Mouse (Mus musculus) adrenal gland, postnatal 10 days (tissue): ENCODE results near the gene Hltf. TPM values are rescaled to one million over a fixed set of nuclear protein-coding genes. Genes with fewer than 3 reads are reported as not detected.
A peak's percentile ranks its signal among the peaks of the same experiment; 100 is the strongest.

Source experiments
- DNase-seq: peaks from one replicate; pipeline ENCODE4 v3.0.0; 2021; ENCODE audit warnings: mixed read lengths
- total RNA-seq, 2 experiments: library from RNA; stranded (reverse); gene quantifications; 2 replicates each; pipeline ENCODE4 v1.2.3; 2021

Hltf gene
- total RNA-seq, 2 experiments from 2014 or later: 16.1 to 24.6 TPM

DNA sequence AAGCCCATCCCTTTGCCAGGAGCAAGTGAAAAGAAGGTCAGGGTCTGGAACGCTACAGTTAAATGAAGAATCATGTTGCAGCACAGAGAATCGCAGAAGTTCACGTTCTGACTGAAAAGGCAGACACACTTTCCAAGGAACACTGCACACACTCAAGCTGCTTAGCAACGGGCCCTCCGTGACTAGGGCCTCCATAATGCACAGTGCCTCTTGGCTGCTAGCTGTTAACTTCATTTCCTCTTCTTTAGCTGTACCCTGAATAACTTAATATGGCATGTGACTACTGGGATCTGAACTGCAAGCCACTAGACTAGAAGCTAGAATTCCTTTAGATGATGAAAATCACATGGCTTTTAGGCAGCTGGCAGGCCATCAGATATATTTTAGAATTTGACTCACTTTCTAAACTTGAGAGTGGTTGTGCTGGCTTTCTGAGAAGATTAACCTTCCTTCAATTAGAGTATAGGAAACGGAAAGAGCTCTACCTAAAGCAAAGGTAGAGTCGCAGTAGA lies 89.3 kb downstream of the Hltf start:
- no peak for DNase-seq

GRCm38 (mm10) chr3:20147647-20148046 lies 90.0 kb downstream of the Hltf start:
- DNase-seq: no peak

- DNase-seq: no peak
Observed at GRCm38 (mm10) chr3:20150511-20150910, 92.9 kb downstream of the Hltf start.

DNA sequence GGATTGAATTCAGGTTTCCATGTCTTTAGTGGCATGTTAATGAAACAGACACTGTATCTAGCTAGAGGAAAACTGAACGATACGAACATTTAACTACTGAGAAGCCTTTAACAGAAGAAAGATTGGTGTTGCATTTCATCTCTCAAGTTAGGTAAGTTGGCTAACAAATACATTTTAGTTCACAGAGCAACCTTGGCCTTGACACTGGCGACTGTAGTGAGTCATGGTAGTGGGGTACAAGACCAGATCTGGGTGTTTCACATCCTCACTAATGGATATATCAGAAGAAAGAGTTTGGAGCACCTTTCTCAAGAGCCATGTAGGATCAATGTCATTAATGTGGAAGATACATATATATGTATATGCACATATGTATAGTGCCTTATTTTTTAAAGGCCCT lies 94.0 kb downstream of the Hltf start:
- DNase-seq: no peak

DNA sequence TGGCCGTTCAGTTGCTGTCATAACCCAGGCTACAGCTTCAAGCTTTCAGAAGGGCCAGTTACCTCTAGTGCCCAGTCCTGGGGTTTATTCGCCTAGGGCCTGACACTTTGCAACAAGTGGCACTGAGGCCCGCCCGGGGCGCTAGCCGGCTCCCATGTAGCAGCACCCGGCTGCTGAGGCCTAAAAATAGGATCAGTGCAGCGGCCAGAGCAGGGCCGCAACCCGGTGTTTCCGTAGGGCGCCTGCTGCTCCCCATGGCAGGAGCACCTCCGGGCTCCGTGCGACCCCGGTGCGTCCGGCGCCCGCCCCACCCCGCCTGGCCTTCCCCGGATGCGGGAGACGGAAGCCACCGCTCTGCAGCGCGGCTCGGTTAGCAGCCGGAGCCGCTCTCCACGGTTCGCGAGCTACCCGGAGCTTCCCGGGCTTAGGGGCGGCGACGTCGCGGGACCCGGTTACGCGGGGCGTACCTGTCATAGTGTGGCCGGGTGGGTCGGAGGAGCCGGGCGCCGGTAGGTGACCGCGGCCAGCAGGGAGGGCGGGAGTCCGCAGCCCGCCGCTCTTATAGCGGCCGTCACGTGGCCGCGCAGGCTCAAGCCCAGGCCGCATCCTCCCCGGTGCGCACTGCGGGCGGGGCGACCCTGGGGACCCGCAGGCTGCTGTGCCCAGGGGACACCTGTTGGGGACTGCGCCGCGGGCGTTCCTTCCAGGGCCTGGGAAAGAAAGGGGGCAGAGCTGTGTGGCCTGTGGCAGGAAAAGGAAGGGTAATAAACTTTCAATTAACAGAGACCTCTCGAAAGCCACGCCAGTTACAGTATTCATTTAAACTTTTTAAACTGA lies 97.1 kb downstream of the Hltf start, which contains the start of gene Gyg:
Gyg (minus strand) TSS at position 787 of the 837 bp plus-strand sequence.
- peak; percentile 81 for DNase-seq

- DNase-seq: no peak
Observed at GRCm38 (mm10) chr3:20155476-20155875, 97.9 kb downstream of the Hltf start.

GRCm38 (mm10) chr3:20167487-20167886 lies 109.9 kb downstream of the Hltf start:
- DNase-seq: no peak

Other genes with a start within 250 kb of the Hltf start
- gene Cp, start 100.8 kb upstream of the Hltf start, total RNA-seq: 100 to 1,000 TPM; 107 to 225 TPM
- 10 to 100 TPM in 1 of 2 experiments, 1 to 10 TPM in 1; 9.5 to 14.4 TPM for gene Hps3, start 22.5 kb upstream of the Hltf start, total RNA-seq
- 10 to 100 TPM; 75.3 to 99.1 TPM for gene Gyg, start 97.5 kb downstream of the Hltf start, total RNA-seq
- gene Cpa3, start 184.4 kb downstream of the Hltf start, total RNA-seq: 1 to 10 TPM; 7.6 to 7.9 TPM
- gene Cpb1, start 217.9 kb downstream of the Hltf start, total RNA-seq: 1 to 10 TPM; 3.5 to 4.1 TPM